Mouse (Mus musculus): ENCODE results near the gene Clptm1. TPM values are rescaled to one million over a fixed set of nuclear protein-coding genes. Genes with fewer than 3 reads are reported as not detected.
A peak's percentile ranks its signal among the peaks of the same experiment; 100 is the strongest.

Gene Clptm1
- polyA plus RNA-seq, 1 experiment from 2014 or later, result 76.9 TPM

DNA sequence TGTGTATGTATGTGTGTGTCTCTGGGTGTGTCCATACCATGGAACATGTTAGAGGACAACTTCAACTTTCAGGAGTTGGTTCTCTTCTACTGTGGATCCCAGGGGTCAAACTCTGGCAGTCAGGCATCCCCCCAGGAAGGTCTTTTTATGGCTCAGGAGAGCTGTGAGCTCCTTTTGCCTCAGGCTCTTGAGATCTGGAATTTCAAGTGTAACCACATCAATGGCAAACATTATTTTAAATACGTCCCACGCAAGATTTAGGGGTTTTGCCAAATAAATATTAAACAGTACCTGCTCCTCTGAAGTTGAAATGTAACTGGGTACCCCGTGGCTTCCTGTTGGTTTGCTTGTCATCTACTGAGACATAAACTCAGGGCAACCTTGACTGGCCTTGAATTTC is 18.1 kb upstream of the Clptm1 start:
- no peak for TF ChIP-seq EP300 (IDR thresholded peaks at IDR 0.05)
- no peak for TF ChIP-seq CTCF (IDR thresholded peaks at IDR 0.05)
- H3K27me3 ChIP-seq (replicated peaks; ENCODE audit: insufficient read depth, low read length), result no peaks in the 10 kb centered on the region
- 42% methylated on average over 3 of the region's 3 CpGs for WGBS
- no peaks in the 10 kb centered on the region for H3K36me3 ChIP-seq (ENCODE audit: insufficient read depth, low read length)
- ATAC-seq, result no peak
- H3K4me3 ChIP-seq (ENCODE audit: low read depth, low read length), result no peak overlapping the region
- peak overlapping the region; percentile 38; the same call in 1 of the 2 replicates for H3K27ac ChIP-seq (ENCODE audit: low read length)
- no peak for DNase-seq (ENCODE audit: low spot score)
- H3K9me3 ChIP-seq (ENCODE audit: low read length), result no peaks in the 10 kb centered on the region
- no peak overlapping the region for H3K4me2 ChIP-seq (replicated peaks; ENCODE audit: low read depth, low read length)
- peaks cover 7% of the 10 kb centered on the region; the same call in 1 of the 2 replicates for H3K4me1 ChIP-seq (ENCODE audit: insufficient read depth, low read depth, low read length)
- no peak overlapping the region for H3K9ac ChIP-seq (replicated peaks; ENCODE audit: low read depth)

DNA sequence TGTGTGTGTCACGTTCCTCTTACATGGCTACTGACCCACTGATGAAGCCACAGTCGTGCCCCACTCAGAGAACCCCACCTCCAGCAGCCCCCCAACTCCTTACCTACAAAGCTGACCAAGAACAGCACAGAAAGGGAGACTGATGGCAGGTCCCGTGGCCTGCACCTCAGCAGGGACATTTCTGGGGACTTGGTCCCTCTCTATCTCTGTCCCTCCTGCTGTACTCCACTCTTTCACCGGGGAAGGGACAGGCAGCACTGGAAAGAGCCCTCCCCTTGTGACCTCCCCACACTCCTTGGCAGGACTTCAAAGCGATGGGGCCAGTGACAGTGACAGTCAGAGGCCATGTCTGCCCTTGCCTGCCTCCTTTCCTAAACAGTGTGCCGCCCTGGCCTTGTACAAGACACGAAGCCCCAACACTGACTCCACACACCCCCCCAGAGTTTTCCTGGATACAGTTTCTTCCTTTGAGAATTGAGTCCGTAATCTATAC is 16.4 kb upstream of the Clptm1 start, which contains the start of the genes Gm44805 and Apoc4:
Gene Gm44805 (minus strand): TSS at position 222 of the 493 bp plus-strand sequence.
Gene Apoc4 (minus strand): TSS at position 278 of the 493 bp plus-strand sequence.
- Histone ChIP-seq H3K9me3 (ENCODE audit: low read length) (no peaks in the 10 kb centered on the region), H3K36me3 (ENCODE audit: insufficient read depth, low read length) (no peaks in the 10 kb centered on the region), H3K27ac (ENCODE audit: low read length) (no peak within 1 kb of the TSS), H3K9ac (replicated peaks; ENCODE audit: low read depth) (no peak within 1 kb of the TSS), H3K27me3 (replicated peaks; ENCODE audit: insufficient read depth, low read length) (no peaks in the 10 kb centered on the region), H3K4me1 (ENCODE audit: insufficient read depth, low read depth, low read length) (peaks cover 7% of the 10 kb centered on the region; the same call in 1 of the 2 replicates), H3K4me2 (replicated peaks; ENCODE audit: low read depth, low read length) (no peak within 1 kb of the TSS), H3K4me3 (ENCODE audit: low read depth, low read length) (no peak within 1 kb of the TSS)
- ATAC-seq (no peak), DNase-seq (ENCODE audit: low spot score) (no peak)
- TF ChIP-seq EP300 (IDR thresholded peaks at IDR 0.05) (no peak), CTCF (IDR thresholded peaks at IDR 0.05) (no peak)
- 49% methylated on average over 8 of the region's 8 CpGs for WGBS

DNA sequence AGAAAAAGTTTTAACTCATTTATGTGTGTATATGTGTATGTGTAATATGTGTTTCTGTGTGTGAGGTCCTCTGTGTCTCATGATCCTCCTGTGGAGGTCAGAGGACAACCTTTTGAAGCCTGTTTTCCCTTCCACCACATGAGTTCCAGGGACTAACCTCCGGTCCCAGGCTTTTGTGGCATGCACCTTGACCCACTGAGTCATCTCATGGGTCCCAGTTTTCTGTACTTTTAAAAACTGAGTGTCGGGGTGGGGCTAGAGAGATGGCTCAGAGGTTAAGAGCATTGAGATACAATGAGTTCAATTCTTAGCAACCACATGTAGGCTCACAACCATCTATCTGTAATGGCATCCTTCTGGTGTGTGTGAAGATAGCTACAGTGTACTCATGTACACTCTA is 15.9 kb upstream of the Clptm1 start:
- Histone ChIP-seq H3K9ac (replicated peaks; ENCODE audit: low read depth) (no peak overlapping the region), H3K4me2 (replicated peaks; ENCODE audit: low read depth, low read length) (no peak overlapping the region), H3K9me3 (ENCODE audit: low read length) (no peaks in the 10 kb centered on the region), H3K27me3 (replicated peaks; ENCODE audit: insufficient read depth, low read length) (no peaks in the 10 kb centered on the region), H3K4me1 (ENCODE audit: insufficient read depth, low read depth, low read length) (peaks cover 7% of the 10 kb centered on the region; the same call in 1 of the 2 replicates), H3K4me3 (ENCODE audit: low read depth, low read length) (no peak overlapping the region), H3K27ac (ENCODE audit: low read length) (no peak overlapping the region), H3K36me3 (ENCODE audit: insufficient read depth, low read length) (no peaks in the 10 kb centered on the region)
- 87% methylated on average over 2 of the region's 2 CpGs for WGBS
- TF ChIP-seq CTCF (IDR thresholded peaks at IDR 0.05) (no peak), EP300 (IDR thresholded peaks at IDR 0.05) (no peak)
- ATAC-seq, result no peak
- DNase-seq (ENCODE audit: low spot score), result no peak

DNA sequence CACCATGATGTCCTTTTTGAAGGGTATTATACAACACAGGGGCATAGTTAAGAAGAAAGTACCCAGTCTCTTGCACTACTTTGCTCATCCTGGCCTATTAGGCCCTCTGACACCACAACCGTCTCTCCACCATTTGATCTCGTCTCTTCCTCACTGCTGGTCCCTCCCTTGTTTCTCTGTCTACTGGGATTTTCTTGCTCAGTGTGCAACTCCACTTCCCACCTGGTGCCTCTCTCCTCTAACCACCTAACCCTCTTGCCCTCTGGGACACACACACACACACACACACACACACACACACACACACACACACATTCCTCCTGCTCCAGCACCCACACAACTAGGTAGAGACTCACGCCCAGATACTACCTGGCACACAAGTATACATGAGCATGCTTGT is 14.1 kb upstream of the Clptm1 start:
- TF ChIP-seq CTCF (IDR thresholded peaks at IDR 0.05) (no peak), EP300 (IDR thresholded peaks at IDR 0.05) (no peak)
- no peak overlapping the region for H3K9ac ChIP-seq (replicated peaks; ENCODE audit: low read depth)
- H3K27ac ChIP-seq (ENCODE audit: low read length), result no peak overlapping the region
- H3K4me2 ChIP-seq (replicated peaks; ENCODE audit: low read depth, low read length), result no peak overlapping the region
- H3K4me3 ChIP-seq (ENCODE audit: low read depth, low read length), result no peak overlapping the region
- H3K27me3 ChIP-seq (replicated peaks; ENCODE audit: insufficient read depth, low read length), result no peaks in the 10 kb centered on the region
- no peaks in the 10 kb centered on the region for H3K9me3 ChIP-seq (ENCODE audit: low read length)
- 82% methylated on average over 3 of the region's 3 CpGs for WGBS
- H3K4me1 ChIP-seq (ENCODE audit: insufficient read depth, low read depth, low read length), result peaks cover 7% of the 10 kb centered on the region; the same call in 1 of the 2 replicates
- DNase-seq (ENCODE audit: low spot score) (no peak), ATAC-seq (no peak)
- no peaks in the 10 kb centered on the region for H3K36me3 ChIP-seq (ENCODE audit: insufficient read depth, low read length)

DNA sequence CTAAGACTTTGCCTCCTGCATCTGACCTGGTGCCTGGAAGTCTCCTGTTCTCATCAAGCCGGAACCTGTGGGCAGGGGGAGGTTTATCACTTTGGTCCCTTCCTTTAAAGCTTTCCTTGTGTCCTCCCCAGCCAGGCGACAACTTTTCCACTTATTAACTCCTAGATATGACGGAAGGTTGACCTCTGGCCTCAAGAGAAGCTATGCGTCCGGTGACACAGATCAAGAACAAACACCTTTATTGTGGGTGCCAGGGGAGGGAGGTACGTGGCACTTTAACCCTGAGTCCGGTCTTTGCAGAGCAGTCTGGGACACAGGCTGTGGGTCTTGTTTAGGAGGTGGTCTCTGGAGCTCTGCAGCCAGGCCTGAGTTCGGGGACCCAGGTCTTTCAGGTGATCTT is 13.0 kb upstream of the Clptm1 start, which contains the start of gene Apoc2:
Gene Apoc2 (minus strand): TSS at position 70 of the 400 bp plus-strand sequence.
- no peak for DNase-seq (ENCODE audit: low spot score)
- 52% methylated on average over 8 of the region's 8 CpGs for WGBS
- no peak within 1 kb of the TSS for H3K4me3 ChIP-seq (ENCODE audit: low read depth, low read length)
- no peaks in the 10 kb centered on the region for H3K9me3 ChIP-seq (ENCODE audit: low read length)
- ATAC-seq, result no peak
- no peaks in the 10 kb centered on the region for H3K36me3 ChIP-seq (ENCODE audit: insufficient read depth, low read length)
- H3K27me3 ChIP-seq (replicated peaks; ENCODE audit: insufficient read depth, low read length), result no peaks in the 10 kb centered on the region
- H3K4me1 ChIP-seq (ENCODE audit: insufficient read depth, low read depth, low read length), result peaks cover 2% of the 10 kb centered on the region; the same call in 1 of the 2 replicates
- no peak within 1 kb of the TSS for H3K27ac ChIP-seq (ENCODE audit: low read length)
- H3K4me2 ChIP-seq (replicated peaks; ENCODE audit: low read depth, low read length), result no peak within 1 kb of the TSS
- TF ChIP-seq CTCF (IDR thresholded peaks at IDR 0.05), result no peak
- TF ChIP-seq EP300 (IDR thresholded peaks at IDR 0.05), result no peak
- no peak within 1 kb of the TSS for H3K9ac ChIP-seq (replicated peaks; ENCODE audit: low read depth)

DNA sequence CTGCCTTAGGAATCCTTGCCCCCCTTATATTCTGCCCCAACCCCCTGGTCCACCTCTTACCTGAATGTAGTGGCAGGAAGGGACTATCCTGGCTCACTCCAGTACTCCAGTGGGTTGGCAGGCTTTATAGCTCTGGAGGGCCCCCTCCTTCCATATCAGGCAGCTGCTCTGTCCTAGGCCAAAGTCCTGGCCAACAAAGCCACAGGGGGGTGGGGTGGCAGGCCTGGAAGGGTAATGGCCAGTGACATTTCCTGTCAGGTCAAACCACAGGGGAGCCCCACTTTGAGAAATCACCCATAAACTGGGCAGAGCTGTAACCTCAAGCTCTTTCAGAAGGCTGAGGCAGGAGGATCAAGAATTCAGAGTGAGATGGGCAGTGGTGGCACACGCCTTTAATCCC is 11.8 kb upstream of the Clptm1 start:
- 80% methylated on average over 1 of the region's 1 CpGs for WGBS
- no peak for DNase-seq (ENCODE audit: low spot score)
- no peaks in the 10 kb centered on the region for H3K4me1 ChIP-seq (ENCODE audit: insufficient read depth, low read depth, low read length)

More for the DNA sequence above, 11.8 kb upstream of the Clptm1 start:
- Histone ChIP-seq H3K27ac (ENCODE audit: low read length) (no peak overlapping the region), H3K9me3 (ENCODE audit: low read length) (no peaks in the 10 kb centered on the region), H3K4me3 (ENCODE audit: low read depth, low read length) (no peak overlapping the region), H3K27me3 (replicated peaks; ENCODE audit: insufficient read depth, low read length) (no peaks in the 10 kb centered on the region), H3K9ac (replicated peaks; ENCODE audit: low read depth) (no peak overlapping the region), H3K36me3 (ENCODE audit: insufficient read depth, low read length) (no peaks in the 10 kb centered on the region), H3K4me2 (replicated peaks; ENCODE audit: low read depth, low read length) (no peak overlapping the region)
- TF ChIP-seq CTCF (IDR thresholded peaks at IDR 0.05) (no peak), EP300 (IDR thresholded peaks at IDR 0.05) (no peak)
- ATAC-seq, result no peak

Measured in lung, postnatal 0 days (tissue).